Mouse (Mus musculus) subcutaneous adipose tissue, adult 2 months (tissue): ENCODE measurements around the gene Chmp5. TPM values are rescaled to one million over a fixed set of nuclear protein-coding genes. Genes with fewer than 3 reads are reported as not detected.

ENCODE experiments used
- polyA plus RNA-seq: library from polyadenylated mRNA; depleted of rRNA; stranded (reverse); fragments of >200 nt; gene quantifications from 2 replicates; pipeline ENCODE4 v1.2.3, GENCODE M21; 2012; ENCODE audit warnings: low replicate concordance; rRNA removed

The Chmp5 gene
- polyA plus RNA-seq, result 19.0 and 27.1 TPM in 2 replicates

GRCm38 (mm10) chr4:40948160-40948708, at the start of gene Chmp5, which contains the start of gene Bag1:
TSS of gene Chmp5 (plus strand) at chr4:40948407.
TSS of gene Bag1 (minus strand) at chr4:40948294.

DNA sequence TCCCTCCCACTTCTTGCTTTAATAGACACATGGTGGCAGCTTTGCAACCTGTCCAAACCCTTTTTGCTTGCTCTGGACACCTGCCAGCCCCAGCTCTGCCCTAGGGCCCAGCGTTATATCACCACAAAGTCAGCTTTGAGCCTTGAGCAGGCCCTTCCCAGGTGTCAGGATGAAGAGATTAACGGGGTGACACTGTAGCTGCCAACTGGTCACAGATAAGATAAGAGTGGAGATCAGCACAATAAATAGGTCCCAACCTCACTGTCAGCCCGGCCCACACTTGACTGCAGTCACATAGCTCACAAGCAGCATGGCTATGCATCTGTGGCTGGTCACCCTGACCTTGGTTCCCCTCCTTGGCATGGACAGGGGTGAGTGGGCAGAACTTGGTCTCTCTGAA, 28.4 kb upstream of the Chmp5 start, which contains the start of gene Spink4:
Gene Spink4 (plus strand): TSS at position 268 of the 400 bp plus-strand sequence.

GRCm38 (mm10) chr4:40970842-40971701, 22.9 kb downstream of the Chmp5 start, which contains the start of gene Nfx1:
TSS of gene Nfx1 (plus strand) at chr4:40970906.

Other genes starting within 250 kb of the Chmp5 start
- gene Aptx, start 245.2 kb upstream of the Chmp5 start, polyA plus RNA-seq, result 10.0 and 12.6 TPM in 2 replicates
- 12.3 and 17.9 TPM in 2 replicates for gene Dnaja1, start 226.3 kb upstream of the Chmp5 start, polyA plus RNA-seq
- 25.8 and 34.6 TPM in 2 replicates for gene Smu1, start 190.5 kb upstream of the Chmp5 start, polyA plus RNA-seq
- 38.2 and 58.4 TPM in 2 replicates for gene B4galt1, start 94.4 kb upstream of the Chmp5 start, polyA plus RNA-seq
- 0.53 and 1.0 TPM in 2 replicates for gene Spink4, start 28.4 kb upstream of the Chmp5 start, polyA plus RNA-seq
- 85.0 and 117 TPM in 2 replicates for gene Bag1, start 113 bp upstream of the Chmp5 start, polyA plus RNA-seq
- gene Nfx1, start 22.5 kb downstream of the Chmp5 start, polyA plus RNA-seq, result 28.7 and 45.9 TPM in 2 replicates
- 43.3 and 234 TPM in 2 replicates for gene Aqp7, start 99.7 kb downstream of the Chmp5 start, polyA plus RNA-seq
- gene Aqp3, start 149.8 kb downstream of the Chmp5 start, polyA plus RNA-seq, result 0.96 and 8.0 TPM in 2 replicates
- gene Nol6, start 176.0 kb downstream of the Chmp5 start, polyA plus RNA-seq, result 54.2 and 70.2 TPM in 2 replicates
- 57.1 and 61.8 TPM in 2 replicates for gene Ube2r2, start 187.3 kb downstream of the Chmp5 start, polyA plus RNA-seq